Mouse (Mus musculus) olfactory bulb, adult 2 months (tissue): Measurements from ENCODE around the gene Ldb1.

Experiments
- CTCF ChIP-seq: fragments of 200-500 bp; IDR thresholded peaks from 2 replicates; pipeline ENCODE4 v1.5.1; 2012; ENCODE audit warnings: low read depth, mild to moderate bottlenecking, low read length, moderate library complexity; ENCODE audit not compliant: insufficient read depth
- POLR2A ChIP-seq: fragments of 200-500 bp; IDR thresholded peaks from 2 replicates; pipeline ENCODE4 v1.6.1; 2012; ENCODE audit warnings: mild to moderate bottlenecking, low read depth, low read length, moderate library complexity; ENCODE audit not compliant: insufficient read depth

DNA sequence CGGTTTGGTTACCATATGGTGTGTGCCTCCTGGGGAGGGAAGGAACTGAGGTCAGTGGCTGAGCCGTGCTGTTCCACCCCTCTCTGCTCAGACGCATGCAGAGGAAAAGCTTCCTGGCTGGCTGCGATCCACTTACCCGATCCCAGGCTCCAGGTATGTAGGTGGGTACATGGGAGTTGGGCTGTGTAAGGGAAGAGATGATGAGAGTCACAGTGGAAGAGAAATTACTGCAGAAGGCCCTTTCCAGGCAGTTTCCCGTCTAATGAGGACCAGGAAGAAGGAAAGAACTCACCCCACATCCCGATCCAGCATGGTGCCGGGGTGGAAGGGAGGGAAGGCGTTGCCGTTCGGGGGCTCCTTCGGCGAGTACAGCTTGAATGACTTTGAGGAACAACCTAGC is 9.0 kb downstream of the Ldb1 start:
- no peak for TF ChIP-seq CTCF
- no peak for TF ChIP-seq POLR2A
